Mouse (Mus musculus): Measurements from ENCODE around the gene Cdh7. TPM values are rescaled to one million over a fixed set of nuclear protein-coding genes. Genes with fewer than 3 reads are reported as not detected.

The Cdh7 gene
- polyA plus RNA-seq (2012; rRNA removed; ENCODE audit: low replicate concordance) = 0.03 TPM in 1 of 2 replicates, not detected in the other

DNA sequence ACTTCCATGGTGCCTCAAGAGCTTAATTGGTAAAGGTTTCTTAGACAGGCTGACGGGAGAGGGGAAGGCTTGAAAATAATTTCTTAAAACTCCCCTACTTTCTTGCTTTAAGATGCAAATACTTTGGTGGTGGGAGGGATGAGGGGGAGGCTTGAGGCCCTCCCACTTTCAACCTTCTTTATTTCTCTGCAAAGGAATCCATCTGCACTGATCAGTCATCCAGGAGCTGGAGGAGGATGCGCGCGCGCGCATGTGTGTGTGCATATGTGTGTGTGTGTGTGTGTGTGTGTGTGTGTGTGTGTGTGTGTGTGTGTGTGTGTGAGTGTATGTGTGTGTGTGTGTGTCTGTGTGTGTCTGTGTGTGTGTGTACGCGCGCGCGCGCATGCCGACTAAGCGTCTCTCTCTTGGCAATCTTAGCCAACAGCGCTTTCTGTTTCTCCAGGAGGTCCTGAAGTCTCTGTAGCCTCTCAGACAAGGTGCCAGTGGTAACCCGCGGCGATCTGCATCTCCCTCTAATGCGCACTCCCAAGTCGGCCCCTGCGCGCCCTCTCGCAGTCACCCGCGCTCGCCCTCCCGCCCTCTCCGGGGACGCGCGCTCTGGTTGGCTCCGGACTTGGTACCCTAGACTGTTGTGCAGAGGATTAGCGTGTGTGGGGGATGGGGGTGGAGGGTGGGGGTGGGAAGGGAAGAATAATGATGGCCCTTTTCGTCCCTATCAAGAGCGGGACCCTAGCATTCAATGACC is at the start of gene Cdh7:
Gene Cdh7, plus strand, starts transcription at position 368 of the 745 bp plus-strand sequence.

